Mouse (Mus musculus) liver (tissue): ENCODE data around the gene Acaca.

ENCODE experiments used
- DNase-seq: peaks from one replicate; pipeline ENCODE4 v3.0.0-alpha.2; 2020; ENCODE audit warnings: mixed read lengths

The Acaca gene

GRCm38 (mm10) chr11:84410383-84410782 is 280.9 kb downstream of the Acaca start:
- no peak for DNase-seq

GRCm38 (mm10) chr11:84410879-84411641 is 281.6 kb downstream of the Acaca start:
- DNase-seq, result peak; percentile 63

DNA sequence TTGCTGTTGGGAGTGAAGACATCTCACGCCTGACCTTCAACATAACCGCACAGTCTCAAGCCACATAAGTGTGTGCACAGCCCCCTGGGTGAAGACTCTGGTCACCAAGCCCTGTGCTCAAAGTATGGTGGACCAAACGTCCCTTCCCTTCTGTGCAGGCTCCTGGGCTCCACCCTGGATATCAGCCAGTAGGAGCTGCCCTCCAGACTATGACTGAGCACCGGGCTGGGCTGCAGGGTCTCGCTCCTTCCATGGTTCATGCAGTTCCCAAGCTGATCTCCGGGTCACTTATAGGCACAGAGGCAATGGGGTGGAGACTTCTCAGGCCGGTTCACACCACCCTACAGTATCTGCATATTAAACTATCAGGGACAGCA is 282.2 kb downstream of the Acaca start:
- DNase-seq, result peak; percentile 68

- no peak for DNase-seq
These were observed 282.9 kb downstream of the Acaca start for GRCm38 (mm10) chr11:84412201-84412934.

DNA sequence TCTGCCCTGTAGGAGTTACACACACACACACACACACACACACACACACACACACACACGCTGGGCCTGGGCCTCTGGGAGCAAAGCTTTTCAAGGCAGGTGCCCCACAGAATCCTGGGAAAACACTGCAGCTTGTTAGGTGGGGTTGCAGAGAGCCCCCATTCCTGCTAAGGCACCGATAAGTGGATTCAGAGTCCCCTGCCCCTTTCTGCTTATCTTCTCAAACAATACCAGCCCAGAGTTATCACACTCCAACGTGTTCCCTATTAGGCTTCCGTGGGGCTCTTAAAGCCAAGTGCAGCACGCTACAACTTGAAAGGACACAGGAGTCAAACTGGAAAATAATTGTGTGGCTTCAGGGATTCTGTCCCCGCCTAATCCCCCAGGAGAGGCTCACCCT is 283.6 kb downstream of the Acaca start:
- DNase-seq, result peak; percentile 76

DNA sequence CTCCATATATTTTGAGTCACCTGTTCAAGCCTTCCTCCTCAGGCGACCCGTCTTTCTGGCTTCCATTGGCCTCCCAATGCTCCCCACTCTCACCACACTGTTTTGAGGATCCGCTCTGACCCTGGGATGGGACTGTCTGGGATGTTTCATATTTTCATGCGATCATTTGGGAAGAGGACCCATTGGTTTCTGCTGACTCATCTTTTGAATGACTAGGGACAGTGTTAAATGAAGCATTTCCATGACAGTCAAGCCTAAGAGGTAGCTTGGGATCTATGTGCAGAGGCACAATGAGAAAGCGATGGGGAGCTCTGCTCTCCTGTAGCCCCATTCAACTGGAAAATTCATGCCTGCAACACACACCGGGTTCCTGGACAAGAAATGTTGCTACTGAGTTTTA is 291.3 kb downstream of the Acaca start:
- no peak for DNase-seq

- no peak for DNase-seq
These were observed 296.5 kb downstream of the Acaca start for GRCm38 (mm10) chr11:84425736-84426632.

- DNase-seq, result no peak
These were observed 297.1 kb downstream of the Acaca start for GRCm38 (mm10) chr11:84426633-84426998.

DNA sequence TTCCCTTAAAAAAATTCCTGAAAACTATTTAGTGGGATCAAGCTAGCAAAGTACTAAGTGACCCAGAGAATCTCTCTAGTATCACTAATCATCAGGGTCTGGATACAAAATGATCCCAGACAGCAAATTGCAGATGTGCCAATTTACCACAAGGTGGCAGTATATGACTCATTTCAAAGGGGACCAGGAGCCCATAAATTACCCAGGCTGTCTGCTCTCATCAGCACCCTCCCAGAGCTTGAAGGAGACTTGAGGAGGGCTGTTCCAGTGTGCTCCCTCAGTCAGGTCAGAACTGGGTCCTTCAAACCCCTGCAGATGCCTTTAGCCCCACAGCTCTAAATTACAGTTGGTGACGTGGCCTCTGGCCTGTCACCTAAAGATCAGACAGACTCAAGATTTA is 300.1 kb downstream of the Acaca start:
- DNase-seq, result no peak

DNA sequence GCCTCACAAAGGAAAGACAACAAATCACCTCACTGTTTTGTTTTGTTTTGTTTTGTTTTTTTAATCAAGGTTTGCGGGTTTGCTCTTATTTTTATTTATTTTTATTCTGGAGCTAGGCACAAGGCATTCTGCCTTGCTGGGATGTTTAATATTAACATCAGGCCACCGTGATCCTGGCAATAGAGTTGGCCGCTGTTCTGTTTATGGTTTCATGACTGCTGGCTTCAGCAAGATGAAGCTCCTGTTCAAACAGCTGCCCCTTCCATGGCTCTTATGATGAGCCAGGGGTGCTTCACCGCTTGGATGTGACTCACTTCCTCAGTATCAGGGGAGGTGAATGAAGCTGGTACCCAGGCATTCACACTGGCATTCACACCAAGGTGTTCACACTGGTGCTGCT is 300.9 kb downstream of the Acaca start:
- DNase-seq, result no peak

DNA sequence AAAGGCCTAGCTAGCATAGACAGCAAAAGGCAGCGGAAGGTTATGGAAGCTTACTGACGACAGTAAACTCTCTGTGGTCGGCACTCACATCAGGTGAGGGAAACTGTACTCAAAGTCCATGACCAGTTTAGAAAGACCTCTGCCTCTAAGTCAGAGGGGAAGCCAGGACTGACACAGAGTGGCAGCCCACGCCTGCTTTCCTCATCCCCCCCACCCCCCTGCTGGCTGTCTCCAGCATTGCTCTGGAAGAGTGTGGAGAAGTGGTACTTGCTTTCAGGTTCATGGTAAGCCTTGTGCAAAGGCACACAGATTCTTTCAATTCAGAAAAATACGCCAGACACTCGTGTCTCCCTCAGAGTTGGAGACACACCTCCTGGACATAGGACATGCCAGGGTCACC is 305.4 kb downstream of the Acaca start:
- no peak for DNase-seq

- DNase-seq, result no peak
These were observed 310.9 kb downstream of the Acaca start for GRCm38 (mm10) chr11:84440402-84440801.

- DNase-seq, result no peak
These were observed 313.3 kb downstream of the Acaca start for GRCm38 (mm10) chr11:84442554-84443331.
